ENCODE assay signal across 17 mouse cellular contexts in genomic region chr7:45492951-45493350, GRCm38 (mm10). TPM values are rescaled to one million over a fixed set of nuclear protein-coding genes. Genes with fewer than 3 reads are reported as not detected.
DNase-seq lines count a peak whose midpoint lies in the region; ATAC-seq and TF ChIP-seq lines count a peak whose summit lies in the region.
"Had no signal": no experiment of that assay in that cellular context is flagged by ENCODE, and none has a peak within 500 bp of the region (broad histone marks: within the 10 kb centered on the region; RNA-seq: fewer than 3 reads in every experiment).

No protein-coding gene starts in this region.

- H3K9me3 ChIP-seq in liver, postnatal 0 days (ENCODE audit: low read length), result no peaks in the 10 kb centered on the region
- H3K9me3 ChIP-seq: heart, embryonic 15.5 days; limb, embryonic 15.5 days; midbrain, embryonic 10.5 days had no signal

- H3K9ac ChIP-seq in liver, postnatal 0 days (replicated peaks), result no peak overlapping the region
- H3K9ac ChIP-seq: heart, embryonic 15.5 days; limb, embryonic 15.5 days had no signal

- peak; percentile 66 for ATAC-seq in liver, postnatal 0 days
- ATAC-seq in erythroid progenitor cell, adult 5-6 weeks (replicated peaks; ENCODE audit: low FRiP score, poor library complexity, severe bottlenecking), result no peak
- ATAC-seq: inflammation-experienced regulatory T-cells, adult 6 months had no signal

- H3K36me3 ChIP-seq in liver, postnatal 0 days (replicated peaks; ENCODE audit: insufficient read depth, low read length), result peaks cover 50% of the 10 kb centered on the region

- peaks cover 35% of the 10 kb centered on the region for H3K4me1 ChIP-seq in cerebellum, adult 2 months (ENCODE audit: control insufficient read depth, insufficient read depth, low read length)
- H3K4me1 ChIP-seq in liver, postnatal 0 days (ENCODE audit: insufficient read depth), result peaks cover 31% of the 10 kb centered on the region

- no peak for TF ChIP-seq EP300 in liver, postnatal 0 days (IDR thresholded peaks at IDR 0.05; ENCODE audit: low read depth)

- no peak for DNase-seq in layer of hippocampus, adult 2 months (ENCODE audit: low spot score in 2 of 2)
- no peak for DNase-seq in layer of hippocampus, adult 8-10 months (ENCODE audit: low spot score in 2 of 2)
- peak; percentile 87 to 93 for DNase-seq in cerebellum, adult 2 months
- peak; percentile 87 to 90 for DNase-seq in cerebellum, postnatal 25 days
- no peak for DNase-seq in liver, postnatal 0 days
- DNase-seq in lung, postnatal 14 days, result no peak
- DNase-seq: lung, postnatal 10 days had no signal

- H3K4me2 ChIP-seq in liver, postnatal 0 days (ENCODE audit: low read depth, low read length), result no peak overlapping the region
- H3K4me2 ChIP-seq: heart, embryonic 15.5 days; limb, embryonic 15.5 days had no signal

- 14% methylated on average over 5 of the region's 5 CpGs for WGBS in cerebellum, adult 2 months
- 88% methylated on average over 5 of the region's 5 CpGs for WGBS in liver, postnatal 0 days (ENCODE audit: insufficient replicate concordance)

- no peak overlapping the region for H3K4me3 ChIP-seq in layer of hippocampus, adult 2 months
- no peak overlapping the region for H3K4me3 ChIP-seq in cerebellum, adult 2 months (replicated peaks; ENCODE audit: insufficient read depth, low read depth, low read length)
- H3K4me3 ChIP-seq in liver, postnatal 0 days (ENCODE audit: low read depth, low read length), result no peak overlapping the region
- H3K4me3 ChIP-seq: heart, embryonic 15.5 days; left cerebral cortex, adult 2 months; limb, embryonic 15.5 days had no signal

- TF ChIP-seq POLR2A in cerebellum, adult 2 months (IDR thresholded peaks at IDR 0.05; ENCODE audit: borderline replicate concordance, insufficient read depth, low read length), result no peak

- 0 out of 2 replicates have a peak overlapping the region, but pooled peaks have one; percentile 3 for H3K27ac ChIP-seq in layer of hippocampus, adult 2 months
- peak overlapping the region; percentile 97 for H3K27ac ChIP-seq in cerebellum, adult 2 months (ENCODE audit: insufficient read depth, low read length)
- peak overlapping the region; percentile 58; the same call in 1 of the 2 replicates for H3K27ac ChIP-seq in liver, postnatal 0 days (ENCODE audit: low read depth)
- H3K27ac ChIP-seq: heart, embryonic 15.5 days; left cerebral cortex, adult 2 months; limb, embryonic 15.5 days; midbrain, embryonic 10.5 days had no signal

- H3K27me3 ChIP-seq in cerebellum, adult 2 months (ENCODE audit: control insufficient read depth, insufficient read depth, low read length), result no peaks in the 10 kb centered on the region
- no peaks in the 10 kb centered on the region for H3K27me3 ChIP-seq in liver, postnatal 0 days (ENCODE audit: insufficient read depth, low read length)
- H3K27me3 ChIP-seq: heart, embryonic 15.5 days; limb, embryonic 15.5 days had no signal

- no peak for TF ChIP-seq CTCF in layer of hippocampus, adult 2 months (conservative IDR thresholded peaks at IDR 0.05)
- no peak for TF ChIP-seq CTCF in cerebellum, adult 2 months (IDR thresholded peaks at IDR 0.05; ENCODE audit: borderline replicate concordance, insufficient read depth, low read depth, low read length)
- TF ChIP-seq CTCF in liver, postnatal 0 days (IDR thresholded peaks at IDR 0.05; ENCODE audit: low read depth), result no peak

RNA-seq across cellular contexts. Expression of gene Dhdh, which starts 4.3 kb away (rescaled TPM):
- 1 to 10 TPM; 4.3 to 4.4 TPM for total RNA-seq in layer of hippocampus, adult 2 months (2021)
- 1 to 10 TPM; 5.6 to 6.3 (median 6.2) TPM for total RNA-seq in layer of hippocampus, adult 8-10 months (2022)
- 4.7 and 5.6 TPM in 2 replicates for polyA plus RNA-seq in cerebellum, adult 2 months (2012; rRNA removed)
- polyA plus RNA-seq in liver, postnatal 0 days (2015; fragmentation: Nextera tagmentation; extraction: Ambion mirVana), result 8.4 and 9.5 TPM in 2 replicates
- 0.42 and 3.6 TPM in 2 replicates for total RNA-seq in erythroid progenitor cell, adult 5-6 weeks (2015; ENCODE audit: low replicate concordance)
- total RNA-seq in erythroid progenitor cell, adult 5-6 weeks (2017; ENCODE audit: low replicate concordance), result 1.0 and 1.6 TPM in 2 replicates

RNA-seq across cellular contexts. Expression of gene Gm45808, which starts 6.3 kb away (rescaled TPM):
- 1 to 10 TPM; 2.1 to 3.1 TPM for total RNA-seq in layer of hippocampus, adult 2 months (2021)
- 1 to 10 TPM in 1 of 4 experiments, not detected in 3; 2.0 TPM for total RNA-seq in layer of hippocampus, adult 8-10 months (2022)
- 0.33 TPM in 1 of 2 replicates, not detected in the other for polyA plus RNA-seq in cerebellum, adult 2 months (2012; rRNA removed)
- polyA plus RNA-seq in liver, postnatal 0 days (2015; fragmentation: Nextera tagmentation; extraction: Ambion mirVana), result 0.15 and 0.33 TPM in 2 replicates
- total RNA-seq in erythroid progenitor cell, adult 5-6 weeks (2015; ENCODE audit: low replicate concordance), result not detected in 2 replicates
- 4.9 TPM in 1 of 2 replicates, not detected in the other for total RNA-seq in erythroid progenitor cell, adult 5-6 weeks (2017; ENCODE audit: low replicate concordance)
- polyA plus RNA-seq: embryonic facial prominence, embryonic 11.5 days; frontal cortex, adult 2 months; heart, embryonic 15.5 days; inflammation-experienced regulatory T-cells, adult 6 months; kidney, embryonic 14.5 days; limb, embryonic 15.5 days; midbrain, embryonic 10.5 days; thymus, postnatal 0 days had no signal

RNA-seq across cellular contexts. Expression of gene Tulp2, which starts 11.3 kb away (rescaled TPM):
- not detected for total RNA-seq in layer of hippocampus, adult 2 months (2021)
- not detected for total RNA-seq in layer of hippocampus, adult 8-10 months (2022)
- polyA plus RNA-seq in cerebellum, adult 2 months (2012; rRNA removed), result 0.10 TPM in 1 of 2 replicates, not detected in the other
- polyA plus RNA-seq in liver, postnatal 0 days (2015; fragmentation: Nextera tagmentation; extraction: Ambion mirVana), result 0.22 and 0.30 TPM in 2 replicates
- total RNA-seq in erythroid progenitor cell, adult 5-6 weeks (2015; ENCODE audit: low replicate concordance), result 0.84 TPM in 1 of 2 replicates, not detected in the other
- not detected in 2 replicates for total RNA-seq in erythroid progenitor cell, adult 5-6 weeks (2017; ENCODE audit: low replicate concordance)

RNA-seq across cellular contexts. Expression of gene Nucb1, which starts 17.3 kb away (rescaled TPM):
- 10 to 100 TPM; 97.6 to 98.2 TPM for total RNA-seq in layer of hippocampus, adult 2 months (2021)
- 100 to 1,000 TPM; 101 to 135 (median 117) TPM for total RNA-seq in layer of hippocampus, adult 8-10 months (2022)
- 136 and 150 TPM in 2 replicates for polyA plus RNA-seq in cerebellum, adult 2 months (2012; rRNA removed)
- 91.5 and 103 TPM in 2 replicates for polyA plus RNA-seq in liver, postnatal 0 days (2015; fragmentation: Nextera tagmentation; extraction: Ambion mirVana)
- 164 and 168 TPM in 2 replicates for total RNA-seq in erythroid progenitor cell, adult 5-6 weeks (2015; ENCODE audit: low replicate concordance)
- total RNA-seq in erythroid progenitor cell, adult 5-6 weeks (2017; ENCODE audit: low replicate concordance), result 789 and 905 TPM in 2 replicates

RNA-seq across cellular contexts. Expression of gene Bax, which starts 26.3 kb away (rescaled TPM):
- 10 to 100 TPM; 73.2 to 77.6 TPM for total RNA-seq in layer of hippocampus, adult 2 months (2021)
- total RNA-seq in layer of hippocampus, adult 8-10 months (2022), result 10 to 100 TPM; 70.0 to 78.6 (median 73.2) TPM
- 102 and 103 TPM in 2 replicates for polyA plus RNA-seq in cerebellum, adult 2 months (2012; rRNA removed)
- 59.6 and 60.8 TPM in 2 replicates for polyA plus RNA-seq in liver, postnatal 0 days (2015; fragmentation: Nextera tagmentation; extraction: Ambion mirVana)
- total RNA-seq in erythroid progenitor cell, adult 5-6 weeks (2015; ENCODE audit: low replicate concordance), result 10.1 and 43.6 TPM in 2 replicates
- total RNA-seq in erythroid progenitor cell, adult 5-6 weeks (2017; ENCODE audit: low replicate concordance), result 10.3 and 15.9 TPM in 2 replicates

Comparison
In these comparisons a context has a peak if more than half of its experiments do, and no peak if none do; other contexts are left out.
1. DNase-seq: peak in cerebellum, adult 2 months (2 of 2) and cerebellum, postnatal 25 days (2 of 2); none in layer of hippocampus, adult 2 months (0 of 2), layer of hippocampus, adult 8-10 months (0 of 2), liver, postnatal 0 days (single experiment) and lung, postnatal 14 days (single experiment).
2. H3K27ac ChIP-seq: peak in every context shown above with its lines; median percentile 97 in cerebellum, adult 2 months; 58 in liver, postnatal 0 days; 3 in layer of hippocampus, adult 2 months.